18 mouse cellular contexts compared by ENCODE assay signal in the genomic region with DNA sequence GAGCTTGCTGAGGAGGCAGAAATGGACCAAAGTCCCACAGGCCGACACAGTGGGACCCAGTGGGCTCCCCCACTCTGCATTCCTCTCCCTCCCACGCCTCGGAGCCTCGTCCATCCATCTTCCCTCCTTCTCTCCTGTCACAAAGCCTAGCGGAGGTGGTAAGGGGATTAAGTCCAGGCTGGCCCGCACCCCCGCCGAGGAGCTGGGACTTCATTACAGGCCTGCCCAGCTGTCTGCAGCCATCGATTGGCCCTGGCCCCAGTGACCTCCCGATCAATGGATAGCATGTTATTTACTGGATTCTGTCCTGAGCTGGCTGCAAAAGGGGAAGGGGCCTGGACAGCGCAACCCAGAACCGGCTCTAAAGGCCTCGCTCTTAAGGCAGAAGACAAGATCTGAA.
DNase-seq lines count a peak whose midpoint lies in the region; ATAC-seq and TF ChIP-seq lines count a peak whose summit lies in the region.
"Had no signal": no experiment of that assay in that cellular context is flagged by ENCODE, and none has a peak within 500 bp of the region (broad histone marks: within the 10 kb centered on the region; RNA-seq: fewer than 3 reads in every experiment).

No protein-coding gene starts in this region.

- H3K4me1 ChIP-seq in bone marrow, adult 2 months (ENCODE audit: control insufficient read depth, insufficient read depth, low read length): no peaks in the 10 kb centered on the region; the same call in 1 of the 2 replicates
- H3K4me1 ChIP-seq in hindbrain, embryonic 14.5 days (replicated peaks; ENCODE audit: control insufficient read depth, insufficient read depth, low read length): no peaks in the 10 kb centered on the region

- H3K4me2 ChIP-seq in hindbrain, embryonic 14.5 days (replicated peaks): no peak overlapping the region
- H3K4me2 ChIP-seq: limb, embryonic 15.5 days; neural tube, embryonic 13.5 days had no signal

- 81% methylated on average over 13 of the region's 13 CpGs for WGBS in bone marrow, adult 2 months
- 25% methylated on average over 13 of the region's 13 CpGs for WGBS in hindbrain, embryonic 14.5 days

- DNase-seq in embryo, embryonic 10 days (ENCODE audit: low spot score): peak; percentile 63
- no peak for DNase-seq in hindbrain, embryonic 14.5 days (ENCODE audit: low spot score)
- peak; percentile 54 for DNase-seq in mesoderm, embryonic 11.5 days (ENCODE audit: low read depth, low spot score)
- no peak for DNase-seq in gastrocnemius, postnatal 14 days
- DNase-seq in adrenal gland, adult 2 months: no peak
- DNase-seq: adrenal gland, adult 8-10 months; cerebellum, adult 18-20 months; thymus, adult 18-20 months had no signal

- H3K27ac ChIP-seq in bone marrow, adult 2 months (ENCODE audit: control insufficient read depth, insufficient read depth, low read depth, low read length, poor library complexity): no peak overlapping the region
- H3K27ac ChIP-seq in hindbrain, embryonic 14.5 days: no peak overlapping the region
- H3K27ac ChIP-seq: layer of hippocampus, adult 2 months; left cerebral cortex, adult 2 months; limb, embryonic 15.5 days; neural tube, embryonic 13.5 days had no signal

- H3K4me3 ChIP-seq in bone marrow, adult 2 months (replicated peaks; ENCODE audit: control insufficient read depth, low read depth, low read length): no peak overlapping the region
- H3K4me3 ChIP-seq in hindbrain, embryonic 14.5 days (replicated peaks; ENCODE audit: low read length): no peak overlapping the region
- H3K4me3 ChIP-seq: erythroblast, embryonic 14.5 days; layer of hippocampus, adult 2 months; left cerebral cortex, adult 2 months; limb, embryonic 15.5 days; megakaryocyte, embryonic 14.5 days; neural tube, embryonic 13.5 days had no signal

- 0 out of 2 replicates have a peak, but pooled peaks have one; percentile 46 for ATAC-seq in hindbrain, embryonic 14.5 days (ENCODE audit: low FRiP score)
- ATAC-seq in erythroblast, adult 5-6 weeks (replicated peaks; ENCODE audit: low FRiP score, poor library complexity, severe bottlenecking): no peak
- ATAC-seq: CD4-positive, CD25-positive, alpha-beta regulatory T cell, adult 4 months; lung, postnatal 0 days had no signal

- no peaks in the 10 kb centered on the region for H3K9me3 ChIP-seq in hindbrain, embryonic 14.5 days (ENCODE audit: control insufficient read depth, low read length)
- H3K9me3 ChIP-seq: limb, embryonic 15.5 days; neural tube, embryonic 13.5 days had no signal

- H3K9ac ChIP-seq in hindbrain, embryonic 14.5 days: no peak overlapping the region
- H3K9ac ChIP-seq: limb, embryonic 15.5 days; neural tube, embryonic 13.5 days had no signal

- no peak for TF ChIP-seq CTCF in bone marrow, adult 2 months (IDR thresholded peaks at IDR 0.05; ENCODE audit: control insufficient read depth, insufficient read depth, low read length)

- TF ChIP-seq POLR2A in bone marrow, adult 2 months (IDR thresholded peaks at IDR 0.05; ENCODE audit: borderline replicate concordance, control insufficient read depth, low read depth, low read length): peak; percentile 7; the same call in 1 of the 2 replicates

- intact Hi-C loops in gastrocnemius, postnatal 14 days (cut with DNase I; ENCODE audit: low total_unique reads): no loop called here

- no peaks in the 10 kb centered on the region for H3K36me3 ChIP-seq in hindbrain, embryonic 14.5 days (replicated peaks; ENCODE audit: control insufficient read depth, insufficient read depth)
- H3K36me3 ChIP-seq: limb, embryonic 15.5 days; neural tube, embryonic 13.5 days had no signal

- H3K27me3 ChIP-seq in hindbrain, embryonic 14.5 days (ENCODE audit: control insufficient read depth, insufficient read depth, low read length): no peaks in the 10 kb centered on the region
- H3K27me3 ChIP-seq: limb, embryonic 15.5 days; neural tube, embryonic 13.5 days had no signal

Comparison
In these comparisons a context has a peak if more than half of its experiments do, and no peak if none do; other contexts are left out.
1. DNase-seq: peak in embryo, embryonic 10 days (single experiment) and mesoderm, embryonic 11.5 days (single experiment); none in hindbrain, embryonic 14.5 days (single experiment), gastrocnemius, postnatal 14 days (single experiment) and adrenal gland, adult 2 months (single experiment).